Mouse (Mus musculus) intestine, embryonic 14.5 days (tissue): ENCODE data around the gene Gfi1b. TPM values are rescaled to one million over a fixed set of nuclear protein-coding genes. Genes with fewer than 3 reads are reported as not detected.

Experiments used
- ATAC-seq: fragments of 200-750 bp; cut with Nextera tagmentation; replicated peaks from 2 replicates; pipeline ENCODE4 v1.8.0; 2017; ENCODE audit warnings: low read depth, moderate number of reproducible peaks, moderate TSS enrichment, moderate library complexity; ENCODE audit not compliant: low FRiP score, low TSS enrichment
- DNase-seq: peaks from one replicate; pipeline ENCODE4 v3.0.0-alpha.2; 2018; ENCODE audit warnings: low spot score
- H3K27ac ChIP-seq: fragments of 300-500 bp; sonication (generic); 2 replicates; pipeline ENCODE4 v1.5.1; 2014; ENCODE audit warnings: low read depth, mild to moderate bottlenecking, control low read depth
- H3K27me3 ChIP-seq: fragments of 300-500 bp; sonication (generic); replicated peaks from 2 replicates; pipeline ENCODE4 v1.6.1; 2014; ENCODE audit warnings: low read length, control low read depth; ENCODE audit not compliant: control insufficient read depth, insufficient read depth
- H3K36me3 ChIP-seq: fragments of 300-500 bp; sonication (generic); 2 replicates; pipeline ENCODE4 v1.6.1; 2014; ENCODE audit warnings: low read length, control low read depth; ENCODE audit not compliant: control insufficient read depth, insufficient read depth
- H3K4me1 ChIP-seq: fragments of 300-500 bp; sonication (generic); replicated peaks from 2 replicates; pipeline ENCODE4 v1.6.1; 2014; ENCODE audit warnings: low read length, control low read depth, mixed read lengths; ENCODE audit not compliant: control insufficient read depth, insufficient read depth
- H3K4me2 ChIP-seq: fragments of 300-500 bp; sonication (generic); 2 replicates; pipeline ENCODE4 v1.6.1; 2014; ENCODE audit warnings: low read length
- H3K4me3 ChIP-seq: fragments of 300-500 bp; sonication (generic); 2 replicates; pipeline ENCODE4 v1.5.1; 2014; ENCODE audit warnings: low read depth, low read length, control low read depth, mixed read lengths
- H3K9ac ChIP-seq: fragments of 300-500 bp; sonication (generic); 2 replicates; pipeline ENCODE4 v1.6.1; 2014; ENCODE audit warnings: mild to moderate bottlenecking, low read length
- H3K9me3 ChIP-seq: fragments of 300-500 bp; sonication (generic); 2 replicates; pipeline ENCODE4 v1.6.1; 2016; ENCODE audit warnings: low read length, control low read depth; ENCODE audit not compliant: control insufficient read depth
- WGBS: fragments of 180-500 bp; shearing (Covaris S2); extraction: QIAGEN DNeasy Blood & Tissue Kit; methylation state at CpG from one replicate; pipeline ENCODE4 v1.1.7; 2014; 5-methylcytosine and 5-hydroxymethylcytosine counted together
- polyA plus RNA-seq: library from polyadenylated mRNA; unstranded; fragments of >200 nt; fragmentation: Nextera tagmentation; extraction: Ambion mirVana; gene quantifications from 2 replicates; pipeline ENCODE4 v1.2.1, GENCODE M21; 2014

Gene Gfi1b
- polyA plus RNA-seq, 1 experiment from 2014 or later = not detected

- H3K36me3 ChIP-seq = no peaks in the 10 kb centered on the region
- H3K4me3 ChIP-seq = no peak overlapping the region
- H3K9me3 ChIP-seq = no peaks in the 10 kb centered on the region
- no peak overlapping the region for H3K9ac ChIP-seq
- ATAC-seq (no peak), DNase-seq (no peak)
- H3K4me2 ChIP-seq = no peak overlapping the region
- no peaks in the 10 kb centered on the region for H3K4me1 ChIP-seq
- no peak overlapping the region for H3K27ac ChIP-seq
- WGBS = 84% methylated on average over 10 of the region's 10 CpGs
- H3K27me3 ChIP-seq = no peaks in the 10 kb centered on the region
Measured at GRCm38 (mm10) chr2:28609851-28610250, 11.9 kb downstream of the Gfi1b start.

GRCm38 (mm10) chr2:28607341-28608165 is 14.2 kb downstream of the Gfi1b start:
- ATAC-seq (peak; percentile 19; the same call in 1 of the 2 replicates), DNase-seq (no peak)
- H3K4me2 ChIP-seq = no peak overlapping the region
- no peaks in the 10 kb centered on the region for H3K36me3 ChIP-seq
- no peak overlapping the region for H3K4me3 ChIP-seq
- no peaks in the 10 kb centered on the region for H3K4me1 ChIP-seq
- no peaks in the 10 kb centered on the region for H3K27me3 ChIP-seq
- WGBS = 45% methylated on average over 10 of the region's 10 CpGs
- H3K9ac ChIP-seq = no peak overlapping the region
- H3K27ac ChIP-seq = no peak overlapping the region
- no peaks in the 10 kb centered on the region for H3K9me3 ChIP-seq

GRCm38 (mm10) chr2:28606601-28607340 is 15.0 kb downstream of the Gfi1b start:
- no peak overlapping the region for H3K4me2 ChIP-seq
- H3K27ac ChIP-seq = no peak overlapping the region
- H3K4me1 ChIP-seq = no peaks in the 10 kb centered on the region
- no peak overlapping the region for H3K9ac ChIP-seq
- no peak overlapping the region for H3K4me3 ChIP-seq
- DNase-seq (no peak), ATAC-seq (0 out of 2 replicates have a peak, but pooled peaks have one; percentile 15)
- WGBS = 59% methylated on average over 8 of the region's 8 CpGs
- H3K9me3 ChIP-seq = no peaks in the 10 kb centered on the region
- H3K27me3 ChIP-seq = no peaks in the 10 kb centered on the region
- H3K36me3 ChIP-seq = no peaks in the 10 kb centered on the region

GRCm38 (mm10) chr2:28605789-28606541 is 15.8 kb downstream of the Gfi1b start:
- no peak overlapping the region for H3K4me2 ChIP-seq
- H3K4me1 ChIP-seq = no peaks in the 10 kb centered on the region
- no peak overlapping the region for H3K27ac ChIP-seq
- 69% methylated on average over 14 of the region's 14 CpGs for WGBS
- no peak overlapping the region for H3K9ac ChIP-seq
- H3K27me3 ChIP-seq = no peaks in the 10 kb centered on the region
- no peak overlapping the region for H3K4me3 ChIP-seq
- DNase-seq (no peak), ATAC-seq (no peak)
- H3K36me3 ChIP-seq = no peaks in the 10 kb centered on the region
- H3K9me3 ChIP-seq = no peaks in the 10 kb centered on the region

GRCm38 (mm10) chr2:28603542-28603941 is 18.2 kb downstream of the Gfi1b start:
- no peaks in the 10 kb centered on the region for H3K27me3 ChIP-seq
- no peak overlapping the region for H3K27ac ChIP-seq
- no peaks in the 10 kb centered on the region for H3K36me3 ChIP-seq
- DNase-seq = no peak
- no peak overlapping the region for H3K4me3 ChIP-seq
- H3K9ac ChIP-seq = no peak overlapping the region
- WGBS = 92% methylated on average over 5 of the region's 5 CpGs
- no peak for ATAC-seq
- H3K4me2 ChIP-seq = no peak overlapping the region
- no peaks in the 10 kb centered on the region for H3K9me3 ChIP-seq
- peaks cover 9% of the 10 kb centered on the region; the same call in 1 of the 2 replicates for H3K4me1 ChIP-seq

GRCm38 (mm10) chr2:28601720-28602590 is 19.8 kb downstream of the Gfi1b start:
- H3K9ac ChIP-seq = no peak overlapping the region
- H3K4me2 ChIP-seq = no peak overlapping the region
- no peaks in the 10 kb centered on the region for H3K36me3 ChIP-seq
- H3K9me3 ChIP-seq = no peaks in the 10 kb centered on the region
- peaks cover 13% of the 10 kb centered on the region for H3K4me1 ChIP-seq
- WGBS = 56% methylated on average over 12 of the region's 12 CpGs
- ATAC-seq (no peak), DNase-seq (no peak)
- no peaks in the 10 kb centered on the region for H3K27me3 ChIP-seq
- H3K4me3 ChIP-seq = no peak overlapping the region
- H3K27ac ChIP-seq = no peak overlapping the region

GRCm38 (mm10) chr2:28599569-28599900 is 22.2 kb downstream of the Gfi1b start:
- DNase-seq (no peak), ATAC-seq (no peak)
- no peak overlapping the region for H3K27ac ChIP-seq
- H3K9me3 ChIP-seq = no peaks in the 10 kb centered on the region
- no peaks in the 10 kb centered on the region for H3K36me3 ChIP-seq
- no peak overlapping the region for H3K4me2 ChIP-seq
- H3K4me3 ChIP-seq = no peak overlapping the region
- H3K4me1 ChIP-seq = peaks cover 13% of the 10 kb centered on the region
- H3K27me3 ChIP-seq = no peaks in the 10 kb centered on the region
- 78% methylated on average over 6 of the region's 6 CpGs for WGBS
- H3K9ac ChIP-seq = no peak overlapping the region
